Mouse (Mus musculus) limb, embryonic 14.5 days (tissue): Measurements from ENCODE around the gene Cfap58. TPM values are rescaled to one million over a fixed set of nuclear protein-coding genes. Genes with fewer than 3 reads are reported as not detected.

ENCODE experiments used
- ATAC-seq: fragments of 200-750 bp; cut with Nextera tagmentation; 2 replicates; pipeline ENCODE4 v1.8.0; 2017; ENCODE audit warnings: low read depth, moderate number of reproducible peaks, moderate TSS enrichment; ENCODE audit not compliant: low FRiP score
- DNase-seq: peaks from one replicate; pipeline ENCODE4 v3.0.0-alpha.2; 2015; ENCODE audit warnings: low spot score
- H3K27ac ChIP-seq: fragments of 300-500 bp; sonication (generic); replicated peaks from 2 replicates; pipeline ENCODE4 v1.5.1; 2014; ENCODE audit warnings: low read depth, mild to moderate bottlenecking, low read length, moderate library complexity, mixed read lengths
- H3K27me3 ChIP-seq: fragments of 300-500 bp; sonication (generic); 2 replicates; pipeline ENCODE4 v1.6.1; 2014; ENCODE audit warnings: low read length, mixed read lengths; ENCODE audit not compliant: control insufficient read depth, insufficient read depth
- H3K36me3 ChIP-seq: fragments of 300-500 bp; sonication (generic); 2 replicates; pipeline ENCODE4 v1.6.1; 2014; ENCODE audit warnings: mild to moderate bottlenecking, low read length, moderate library complexity, mixed read lengths; ENCODE audit not compliant: control insufficient read depth, insufficient read depth
- H3K4me1 ChIP-seq: fragments of 300-500 bp; sonication (generic); 2 replicates; pipeline ENCODE4 v1.6.1; 2014; ENCODE audit warnings: antibody characterized with exemption, low read length, mixed read lengths; ENCODE audit not compliant: control insufficient read depth, insufficient read depth
- H3K4me2 ChIP-seq: fragments of 300-500 bp; sonication (generic); replicated peaks from 2 replicates; pipeline ENCODE4 v1.6.1; 2014; ENCODE audit warnings: low read depth, mild to moderate bottlenecking, low read length, moderate library complexity; ENCODE audit not compliant: severe bottlenecking
- H3K4me3 ChIP-seq: fragments of 300-500 bp; sonication (generic); replicated peaks from 2 replicates; pipeline ENCODE4 v1.5.1; 2014; ENCODE audit warnings: low read length
- H3K9ac ChIP-seq: fragments of 300-500 bp; sonication (generic); 2 replicates; pipeline ENCODE4 v1.6.1; 2014; ENCODE audit warnings: mild to moderate bottlenecking, low read depth, low read length, moderate library complexity; ENCODE audit not compliant: severe bottlenecking
- H3K9me3 ChIP-seq: fragments of 300-500 bp; sonication (generic); 2 replicates; pipeline ENCODE4 v1.6.1; 2016; ENCODE audit warnings: low read length; ENCODE audit not compliant: control insufficient read depth
- POLR2A ChIP-seq: fragments of 200-500 bp; IDR thresholded peaks from 2 replicates; pipeline ENCODE4 v1.8.0; 2012; ENCODE audit warnings: inconsistent platforms, mild to moderate bottlenecking, moderate library complexity, borderline replicate concordance; ENCODE audit not compliant: insufficient read depth, insufficient read length; ENCODE audit errors: extremely low read depth
- WGBS: fragments of 180-500 bp; shearing (Covaris S2); extraction: QIAGEN DNeasy Blood & Tissue Kit; methylation state at CpG from one replicate; pipeline ENCODE4 v1.1.7; 2014; 5-methylcytosine and 5-hydroxymethylcytosine counted together
- polyA plus RNA-seq, 2 experiments: library from polyadenylated mRNA; depleted of rRNA in 1 of 2; stranded (reverse) in 1 of 2; unstranded in 1 of 2; fragments of >200 nt; fragmentation: Nextera tagmentation in 1 of 2; extraction: Ambion mirVana in 1 of 2; gene quantifications; 2 replicates each; pipeline versions ENCODE4 v1.2.1 to v1.2.3; 2012 to 2014

The Cfap58 gene
- polyA plus RNA-seq, 2 experiments = 0.05 to 0.07 TPM

GRCm38 (mm10) chr19:48025366-48025765, 87.9 kb downstream of the Cfap58 start:
- no peak overlapping the region for H3K4me2 ChIP-seq

GRCm38 (mm10) chr19:48026882-48027281, 89.4 kb downstream of the Cfap58 start:
- H3K27ac ChIP-seq = no peak overlapping the region

More at GRCm38 (mm10) chr19:48025366-48025765, 87.9 kb downstream of the Cfap58 start:
- H3K27ac ChIP-seq = no peak overlapping the region
- H3K4me3 ChIP-seq = no peak overlapping the region
- no peak for DNase-seq
- TF ChIP-seq POLR2A = no peak
- no peaks in the 10 kb centered on the region for H3K9me3 ChIP-seq
- H3K36me3 ChIP-seq = no peaks in the 10 kb centered on the region
- no peak overlapping the region for H3K9ac ChIP-seq
- WGBS = 75% methylated on average over 8 of the region's 8 CpGs
- no peaks in the 10 kb centered on the region for H3K27me3 ChIP-seq
- no peak for ATAC-seq
- H3K4me1 ChIP-seq = no peaks in the 10 kb centered on the region

GRCm38 (mm10) chr19:48039554-48039953, 102.1 kb downstream of the Cfap58 start:
- Histone ChIP-seq H3K36me3 (no peaks in the 10 kb centered on the region), H3K27me3 (no peaks in the 10 kb centered on the region), H3K9me3 (no peaks in the 10 kb centered on the region), H3K4me3 (no peak overlapping the region), H3K4me1 (no peaks in the 10 kb centered on the region), H3K9ac (no peak overlapping the region), H3K27ac (no peak overlapping the region), H3K4me2 (no peak overlapping the region)
- DNase-seq (no peak), ATAC-seq (no peak)
- TF ChIP-seq POLR2A = no peak
- 94% methylated on average over 8 of the region's 8 CpGs for WGBS

More at GRCm38 (mm10) chr19:48026882-48027281, 89.4 kb downstream of the Cfap58 start:
- no peak for TF ChIP-seq POLR2A
- DNase-seq (no peak), ATAC-seq (no peak)
- H3K36me3 ChIP-seq = no peaks in the 10 kb centered on the region
- H3K27me3 ChIP-seq = no peaks in the 10 kb centered on the region
- H3K9ac ChIP-seq = no peak overlapping the region
- H3K4me2 ChIP-seq = no peak overlapping the region
- no peaks in the 10 kb centered on the region for H3K4me1 ChIP-seq
- H3K9me3 ChIP-seq = no peaks in the 10 kb centered on the region
- no peak overlapping the region for H3K4me3 ChIP-seq
- WGBS = 72% methylated on average over 2 of the region's 2 CpGs

- H3K27me3 ChIP-seq = no peaks in the 10 kb centered on the region
- no peak for DNase-seq
- 54% methylated on average over 7 of the region's 7 CpGs for WGBS
Observed at GRCm38 (mm10) chr19:48047315-48047714, 109.8 kb downstream of the Cfap58 start.

GRCm38 (mm10) chr19:48049361-48049760, 111.9 kb downstream of the Cfap58 start:
- no peak overlapping the region for H3K27ac ChIP-seq
- ATAC-seq = no peak
- no peak overlapping the region for H3K4me3 ChIP-seq
- no peak overlapping the region for H3K9ac ChIP-seq
- no peaks in the 10 kb centered on the region for H3K27me3 ChIP-seq
- no peaks in the 10 kb centered on the region for H3K36me3 ChIP-seq
- H3K4me1 ChIP-seq = peaks cover 6% of the 10 kb centered on the region; the same call in 1 of the 2 replicates
- 21% methylated on average over 3 of the region's 3 CpGs for WGBS
- no peaks in the 10 kb centered on the region for H3K9me3 ChIP-seq
- no peak overlapping the region for H3K4me2 ChIP-seq
- TF ChIP-seq POLR2A = no peak
- DNase-seq = no peak

More at GRCm38 (mm10) chr19:48047315-48047714, 109.8 kb downstream of the Cfap58 start:
- Histone ChIP-seq H3K4me2 (no peak overlapping the region), H3K4me1 (peaks cover 6% of the 10 kb centered on the region; the same call in 1 of the 2 replicates), H3K27ac (no peak overlapping the region), H3K36me3 (no peaks in the 10 kb centered on the region), H3K4me3 (no peak overlapping the region), H3K9ac (no peak overlapping the region), H3K9me3 (no peaks in the 10 kb centered on the region)
- no peak for ATAC-seq
- no peak for TF ChIP-seq POLR2A

- no peaks in the 10 kb centered on the region for H3K36me3 ChIP-seq
- H3K9me3 ChIP-seq = no peaks in the 10 kb centered on the region
- no peak for DNase-seq
- WGBS = 51% methylated on average over 2 of the region's 2 CpGs
- ATAC-seq = no peak
- H3K27ac ChIP-seq = no peak overlapping the region
- no peaks in the 10 kb centered on the region for H3K27me3 ChIP-seq
- peaks cover 12% of the 10 kb centered on the region; the same call in 1 of the 2 replicates for H3K4me1 ChIP-seq
- H3K9ac ChIP-seq = no peak overlapping the region
- TF ChIP-seq POLR2A = no peak
- H3K4me3 ChIP-seq = no peak overlapping the region
- H3K4me2 ChIP-seq = no peak overlapping the region
Observed at GRCm38 (mm10) chr19:48063289-48063688, 125.8 kb downstream of the Cfap58 start.
